Mouse (Mus musculus) heart, embryonic 14.5 days (tissue): Measurements from ENCODE around the gene Card19. TPM values are rescaled to one million over a fixed set of nuclear protein-coding genes. Genes with fewer than 3 reads are reported as not detected.

Experiments
- ATAC-seq: fragments of 200-750 bp; cut with Nextera tagmentation; 2 replicates; pipeline ENCODE4 v1.8.0; 2017; ENCODE audit warnings: low read depth, moderate TSS enrichment; ENCODE audit not compliant: insufficient number of reproducible peaks, insufficient read depth, low FRiP score
- H3K27ac ChIP-seq, 2 experiments: fragments of 200-500 bp in 1 of 2; fragments of 300-500 bp in 1 of 2; sonication (generic) in 1 of 2; replicated peaks in 1 of 2; 2 replicates each; pipeline ENCODE4 v1.5.1; 2012 to 2014; ENCODE audit warnings: low read depth in 2 of 2, low read length in 2 of 2, control low read depth in 1 of 2, mild to moderate bottlenecking in 1 of 2, mixed read lengths in 1 of 2; ENCODE audit not compliant: control insufficient read depth in 1 of 2, insufficient read depth in 1 of 2
- H3K27me3 ChIP-seq: fragments of 300-500 bp; sonication (generic); 2 replicates; pipeline ENCODE4 v1.6.1; 2014; ENCODE audit warnings: mild to moderate bottlenecking, low read length, control low read depth; ENCODE audit not compliant: control insufficient read depth, insufficient read depth
- H3K36me3 ChIP-seq: fragments of 300-500 bp; sonication (generic); 2 replicates; pipeline ENCODE4 v1.6.1; 2014; ENCODE audit warnings: mild to moderate bottlenecking, control low read depth, low read length, mixed read lengths; ENCODE audit not compliant: control insufficient read depth, insufficient read depth
- H3K4me1 ChIP-seq, 2 experiments: fragments of 200-500 bp in 1 of 2; fragments of 300-500 bp in 1 of 2; sonication (generic) in 1 of 2; 2 replicates each; pipeline ENCODE4 v1.6.1; 2012 to 2014; ENCODE audit warnings: low read length in 2 of 2, control low read depth in 1 of 2, mixed read lengths in 1 of 2; ENCODE audit not compliant: control insufficient read depth in 2 of 2, insufficient read depth in 2 of 2
- H3K4me2 ChIP-seq: fragments of 300-500 bp; sonication (generic); 2 replicates; pipeline ENCODE4 v1.6.1; 2014; ENCODE audit warnings: mild to moderate bottlenecking, low read length
- H3K4me3 ChIP-seq, 2 experiments: fragments of 200-500 bp in 1 of 2; fragments of 300-500 bp in 1 of 2; sonication (generic) in 1 of 2; 2 replicates each; pipeline ENCODE4 v1.5.1; 2012 to 2014; ENCODE audit warnings: low read length in 2 of 2, mild to moderate bottlenecking in 2 of 2, control low read depth in 1 of 2, low read depth in 1 of 2, moderate library complexity in 1 of 2; ENCODE audit not compliant: control insufficient read depth in 1 of 2, insufficient read depth in 1 of 2
- H3K9ac ChIP-seq: fragments of 300-500 bp; sonication (generic); 2 replicates; pipeline ENCODE4 v1.6.1; 2014; ENCODE audit warnings: mild to moderate bottlenecking, low read length
- H3K9me3 ChIP-seq: fragments of 300-500 bp; sonication (generic); 2 replicates; pipeline ENCODE4 v1.6.1; 2016; ENCODE audit warnings: low read length, control low read depth; ENCODE audit not compliant: control insufficient read depth
- WGBS: fragments of 180-500 bp; shearing (Covaris S2); extraction: QIAGEN DNeasy Blood & Tissue Kit; methylation state at CpG from one replicate; pipeline ENCODE4 v1.1.7; 2014; 5-methylcytosine and 5-hydroxymethylcytosine counted together
- polyA plus RNA-seq: library from polyadenylated mRNA; unstranded; fragments of >200 nt; fragmentation: Nextera tagmentation; extraction: Ambion mirVana; gene quantifications from 2 replicates; pipeline ENCODE4 v1.2.1, GENCODE M21; 2014

Gene Card19
- polyA plus RNA-seq: 114 and 126 TPM in 2 replicates

DNA sequence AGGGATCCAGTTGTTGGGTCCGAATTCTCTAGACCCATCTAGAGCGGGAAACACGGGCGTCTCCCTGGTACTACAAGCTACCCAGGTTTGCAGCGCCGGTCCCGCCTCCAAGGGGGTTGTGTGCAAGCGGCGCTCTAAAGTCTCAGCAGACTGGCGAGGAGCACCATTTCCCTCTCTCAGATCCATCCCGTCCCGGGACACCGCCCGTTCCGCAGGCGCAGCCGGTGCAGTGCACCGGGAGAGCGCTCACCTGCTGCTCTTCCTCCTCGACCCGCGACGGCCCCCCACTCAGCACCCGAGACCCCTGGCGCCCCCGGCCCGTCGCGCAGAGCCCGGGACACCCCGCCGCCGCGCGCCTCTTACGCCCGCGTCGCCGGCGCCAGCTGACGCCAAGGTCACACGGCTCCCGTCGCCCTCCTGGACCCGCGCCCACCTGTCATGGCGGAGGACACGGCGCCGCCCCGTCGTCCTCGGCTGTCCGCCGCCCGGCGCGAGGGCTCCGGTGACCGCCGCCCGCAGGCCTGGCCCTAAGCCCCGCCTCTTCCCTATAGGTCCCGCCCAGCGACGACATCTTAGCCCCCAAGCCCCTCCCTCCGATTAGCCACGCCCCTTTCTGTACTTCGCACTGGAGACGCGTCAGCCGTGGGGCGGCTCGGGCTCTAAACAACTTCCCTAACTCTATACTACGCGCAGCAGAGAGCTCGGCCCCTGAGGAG, at the start of gene Card19:
Gene Card19 (minus strand): TSS at position 534 of the 716 bp plus-strand sequence.
- Histone ChIP-seq H3K27ac (peak within 1 kb of the TSS; percentile 91 to 93), H3K4me1 (peaks cover 32 to 39% of the 10 kb centered on the region in 2 experiments), H3K9ac (peak within 1 kb of the TSS; percentile 93), H3K27me3 (no peaks in the 10 kb centered on the region), H3K4me3 (peak within 1 kb of the TSS; percentile 86 to 95), H3K36me3 (no peaks in the 10 kb centered on the region), H3K4me2 (peak within 1 kb of the TSS; percentile 86), H3K9me3 (no peaks in the 10 kb centered on the region)
- under 1% methylated on average over 73 of the region's 78 CpGs for WGBS
- peak; percentile 89 for ATAC-seq

DNA sequence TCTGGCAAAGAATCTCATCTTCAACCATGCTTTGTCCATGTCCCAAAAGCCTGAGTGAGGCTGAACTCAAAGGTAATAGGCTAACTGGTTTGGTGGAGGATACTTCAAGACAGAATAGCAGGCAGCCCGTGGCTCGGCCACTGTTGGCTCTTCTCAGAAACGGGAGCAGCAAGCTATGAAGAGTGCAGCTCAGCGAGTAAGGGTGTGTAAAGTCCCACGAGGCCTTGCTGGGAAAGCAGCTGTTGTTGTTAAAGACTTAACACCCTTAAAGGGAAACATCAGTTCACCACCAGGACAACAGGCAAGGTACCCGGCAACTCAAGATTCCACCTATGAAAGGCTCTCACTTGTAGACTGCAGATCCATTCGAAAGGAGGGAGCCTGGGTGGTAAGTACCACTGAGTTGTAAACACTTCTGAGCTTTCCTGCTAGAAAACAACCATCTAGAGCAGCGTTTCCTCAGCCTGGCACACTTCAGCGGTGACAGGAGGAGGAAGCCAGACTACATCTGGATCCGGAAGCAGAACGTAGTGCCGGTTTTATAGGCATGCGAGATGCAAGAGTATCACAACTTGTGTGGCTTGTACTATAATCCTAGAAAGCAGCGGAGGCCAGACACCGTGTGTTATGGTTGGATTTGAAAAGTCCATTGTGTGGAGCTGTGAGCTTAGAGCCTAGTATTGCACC, 44.3 kb upstream of the Card19 start:
- H3K27ac ChIP-seq: no peak overlapping the region
- peaks cover 9 to 14% of the 10 kb centered on the region in 2 experiments for H3K4me1 ChIP-seq
- no peak overlapping the region for H3K4me2 ChIP-seq
- H3K4me3 ChIP-seq: no peak overlapping the region
- no peaks in the 10 kb centered on the region for H3K36me3 ChIP-seq
- 68% methylated on average over 15 of the region's 15 CpGs for WGBS
- H3K27me3 ChIP-seq: no peaks in the 10 kb centered on the region
- no peaks in the 10 kb centered on the region for H3K9me3 ChIP-seq
- no peak overlapping the region for H3K9ac ChIP-seq
- no peak for ATAC-seq

- no peak overlapping the region for H3K9ac ChIP-seq
- no peak overlapping the region for H3K4me3 ChIP-seq
- no peak for ATAC-seq
- H3K36me3 ChIP-seq: no peaks in the 10 kb centered on the region
- 69% methylated on average over 3 of the region's 3 CpGs for WGBS
- H3K9me3 ChIP-seq: no peaks in the 10 kb centered on the region
- H3K4me1 ChIP-seq: no peaks in the 10 kb centered on the region
- no peak overlapping the region for H3K27ac ChIP-seq
- H3K4me2 ChIP-seq: no peak overlapping the region
- H3K27me3 ChIP-seq: no peaks in the 10 kb centered on the region
Measured at GRCm38 (mm10) chr13:49257819-49258313, 42.0 kb upstream of the Card19 start.

GRCm38 (mm10) chr13:49252746-49253145, 36.9 kb upstream of the Card19 start:
- Histone ChIP-seq H3K4me2 (no peak overlapping the region), H3K4me3 (no peak overlapping the region), H3K27me3 (peaks cover 9% of the 10 kb centered on the region), H3K9me3 (no peaks in the 10 kb centered on the region), H3K9ac (no peak overlapping the region), H3K4me1 (peaks cover 5 to 6% of the 10 kb centered on the region in 2 experiments; a peak in 3 of 4 replicates), H3K36me3 (no peaks in the 10 kb centered on the region), H3K27ac (no peak overlapping the region)
- ATAC-seq: no peak
- 82% methylated on average over 13 of the region's 13 CpGs for WGBS

DNA sequence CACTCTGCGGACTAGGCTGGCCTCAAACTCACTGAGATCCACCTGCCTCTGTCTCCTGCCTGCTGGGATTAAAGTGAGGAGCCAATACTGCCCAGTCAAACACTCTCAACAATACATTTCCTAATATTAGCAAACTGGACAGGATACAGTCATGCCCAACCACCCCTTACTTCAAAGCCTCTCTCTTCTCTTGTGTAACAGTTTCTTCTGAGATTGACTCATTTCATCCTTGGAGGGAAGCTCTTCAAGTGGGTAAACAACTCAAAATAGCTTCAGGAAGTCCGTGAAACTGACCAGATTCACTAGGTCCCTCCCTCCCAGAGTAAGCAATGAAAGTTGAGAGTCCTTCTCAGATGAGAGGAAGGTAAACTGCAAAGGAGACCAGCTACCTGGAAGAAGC, 36.3 kb upstream of the Card19 start:
- 52% methylated on average over 2 of the region's 2 CpGs for WGBS
- Histone ChIP-seq H3K9ac (no peak overlapping the region), H3K4me3 (no peak overlapping the region), H3K27ac (no peak overlapping the region), H3K4me2 (no peak overlapping the region), H3K9me3 (no peaks in the 10 kb centered on the region), H3K27me3 (peaks cover 15% of the 10 kb centered on the region), H3K36me3 (no peaks in the 10 kb centered on the region), H3K4me1 (peaks cover 8 to 9% of the 10 kb centered on the region in 2 experiments)
- no peak for ATAC-seq

DNA sequence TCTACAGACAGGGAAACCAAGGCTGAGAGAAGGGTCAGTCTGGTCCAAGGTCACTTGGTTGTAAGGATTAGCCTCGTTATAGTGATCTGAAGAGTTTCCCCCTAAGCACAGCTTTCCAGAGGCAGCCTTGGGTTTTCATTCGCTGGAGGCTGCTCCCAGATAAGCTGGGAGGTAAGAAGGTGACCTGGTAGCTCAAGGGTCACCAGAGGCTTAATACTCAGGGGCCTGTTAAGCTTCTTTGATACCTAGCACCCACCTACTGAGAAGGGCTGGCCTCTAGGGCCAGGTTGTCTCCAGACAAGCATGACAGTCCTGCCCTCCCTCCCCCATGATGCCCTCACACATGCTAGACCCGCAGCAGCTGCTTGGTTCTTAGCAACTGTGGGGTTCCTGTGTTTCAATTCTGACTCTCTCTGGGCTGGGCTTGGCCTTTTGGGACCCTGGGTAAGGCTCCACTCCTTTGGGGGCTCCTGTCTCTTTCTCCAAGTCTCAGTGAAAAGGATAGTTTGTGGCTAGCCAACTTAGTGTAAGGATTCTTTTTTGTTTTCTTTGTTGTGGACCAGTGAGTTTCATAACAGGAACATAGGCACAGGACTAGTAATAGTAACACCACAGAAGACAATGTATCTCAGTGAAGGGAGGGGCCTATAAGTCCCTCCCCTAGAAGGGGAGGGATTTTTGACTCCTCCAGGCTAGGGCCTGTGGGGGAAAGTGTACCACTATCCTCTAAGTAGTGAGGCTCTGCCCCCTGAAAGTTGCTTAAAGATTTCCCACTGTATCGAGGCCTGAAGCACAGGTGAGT, 35.1 kb upstream of the Card19 start:
- WGBS: 32% methylated on average over 4 of the region's 4 CpGs
- no peak for ATAC-seq

GRCm38 (mm10) chr13:49249634-49250033, 33.8 kb upstream of the Card19 start:
- peaks cover 14 to 16% of the 10 kb centered on the region in 2 experiments for H3K4me1 ChIP-seq
- no peak overlapping the region for H3K9ac ChIP-seq
- H3K4me2 ChIP-seq: no peak overlapping the region
- WGBS: 74% methylated on average over 2 of the region's 2 CpGs
- ATAC-seq: no peak
- no peak overlapping the region for H3K4me3 ChIP-seq
- H3K27ac ChIP-seq: no peak overlapping the region
- no peaks in the 10 kb centered on the region for H3K9me3 ChIP-seq
- peaks cover 25% of the 10 kb centered on the region for H3K27me3 ChIP-seq
- no peaks in the 10 kb centered on the region for H3K36me3 ChIP-seq

More for the DNA sequence above, 35.1 kb upstream of the Card19 start:
- Histone ChIP-seq H3K9ac (no peak overlapping the region), H3K4me2 (no peak overlapping the region), H3K27me3 (peaks cover 25% of the 10 kb centered on the region), H3K36me3 (no peaks in the 10 kb centered on the region), H3K4me1 (peaks cover 11 to 12% of the 10 kb centered on the region in 2 experiments), H3K9me3 (no peaks in the 10 kb centered on the region), H3K27ac (no peak overlapping the region), H3K4me3 (no peak overlapping the region)
